Mouse (Mus musculus): ENCODE measurements around the gene Krt33a.

GRCm38 (mm10) chr11:100019466-100019865 lies 3.5 kb upstream of the Krt33a start:
- TF ChIP-seq POLR2A (IDR thresholded peaks at IDR 0.05; ENCODE audit: control insufficient read depth, low read depth, low read length) (no peak), CTCF (IDR thresholded peaks at IDR 0.05; ENCODE audit: control insufficient read depth, insufficient read depth, insufficient replicate concordance, low read depth, low read length) (no peak)

Measured in testis, adult 2 months (tissue).